Mouse (Mus musculus): Measurements from ENCODE around the gene Pgls. TPM values are rescaled to one million over a fixed set of nuclear protein-coding genes. Genes with fewer than 3 reads are reported as not detected.

Gene Pgls
- polyA plus RNA-seq, 1 experiment from 2014 or later, result 244 TPM

DNA sequence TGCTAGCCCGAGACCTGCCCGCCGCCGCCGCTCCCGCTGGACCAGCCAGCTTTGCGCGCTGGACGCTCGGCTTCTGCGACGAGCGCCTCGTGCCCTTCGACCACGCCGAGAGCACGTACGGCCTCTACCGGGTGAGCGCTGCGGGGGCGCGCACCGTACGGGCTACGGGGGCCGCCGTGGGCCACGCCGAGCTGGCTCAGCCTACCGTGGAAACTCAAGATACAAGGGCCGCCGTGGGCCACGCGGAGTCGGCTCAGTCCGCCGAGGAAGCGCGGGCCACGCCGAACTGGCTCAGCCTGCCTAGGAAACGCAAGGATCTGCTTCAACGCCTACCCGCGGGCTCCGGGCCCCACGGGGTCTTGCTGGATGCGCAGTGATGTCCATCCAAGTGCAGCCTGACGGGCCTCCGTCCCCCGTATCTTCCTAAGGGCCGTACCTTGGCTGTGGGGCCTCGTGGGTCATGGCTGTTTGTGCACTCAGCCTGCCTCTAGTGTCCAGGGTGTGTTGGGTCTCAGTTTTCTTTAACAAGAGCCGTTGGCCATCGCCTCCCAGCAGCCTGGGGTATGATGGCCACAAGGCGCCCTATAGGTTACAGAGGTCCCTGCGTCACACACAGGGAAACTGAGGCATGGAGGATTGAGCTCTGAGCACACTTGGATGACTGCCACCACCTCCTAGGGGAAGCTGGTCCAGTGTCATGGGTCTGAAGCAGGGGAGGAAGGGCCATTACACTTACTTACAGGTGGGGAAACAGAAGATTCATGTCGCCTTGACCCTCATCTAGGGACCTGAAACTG lies 596 bp downstream of the Pgls start:
- WGBS, result 4% methylated on average over 60 of the region's 60 CpGs
- H3K36me3 ChIP-seq, result peaks cover 7% of the 10 kb centered on the region; the same call in 1 of the 2 replicates
- peaks cover 30% of the 10 kb centered on the region for H3K4me1 ChIP-seq
- H3K9ac ChIP-seq, result peak overlapping the region; percentile 96
- H3K4me2 ChIP-seq, result peak overlapping the region; percentile 82
- H3K9me3 ChIP-seq, result no peaks in the 10 kb centered on the region
- H3K27ac ChIP-seq, result peak overlapping the region; percentile 97
- peak overlapping the region; percentile 90 for H3K4me3 ChIP-seq
- ATAC-seq (ENCODE audit: insufficient number of reproducible peaks, insufficient read depth, low FRiP score, low TSS enrichment, low read depth), result peak; percentile 62
- H3K27me3 ChIP-seq, result no peaks in the 10 kb centered on the region

DNA sequence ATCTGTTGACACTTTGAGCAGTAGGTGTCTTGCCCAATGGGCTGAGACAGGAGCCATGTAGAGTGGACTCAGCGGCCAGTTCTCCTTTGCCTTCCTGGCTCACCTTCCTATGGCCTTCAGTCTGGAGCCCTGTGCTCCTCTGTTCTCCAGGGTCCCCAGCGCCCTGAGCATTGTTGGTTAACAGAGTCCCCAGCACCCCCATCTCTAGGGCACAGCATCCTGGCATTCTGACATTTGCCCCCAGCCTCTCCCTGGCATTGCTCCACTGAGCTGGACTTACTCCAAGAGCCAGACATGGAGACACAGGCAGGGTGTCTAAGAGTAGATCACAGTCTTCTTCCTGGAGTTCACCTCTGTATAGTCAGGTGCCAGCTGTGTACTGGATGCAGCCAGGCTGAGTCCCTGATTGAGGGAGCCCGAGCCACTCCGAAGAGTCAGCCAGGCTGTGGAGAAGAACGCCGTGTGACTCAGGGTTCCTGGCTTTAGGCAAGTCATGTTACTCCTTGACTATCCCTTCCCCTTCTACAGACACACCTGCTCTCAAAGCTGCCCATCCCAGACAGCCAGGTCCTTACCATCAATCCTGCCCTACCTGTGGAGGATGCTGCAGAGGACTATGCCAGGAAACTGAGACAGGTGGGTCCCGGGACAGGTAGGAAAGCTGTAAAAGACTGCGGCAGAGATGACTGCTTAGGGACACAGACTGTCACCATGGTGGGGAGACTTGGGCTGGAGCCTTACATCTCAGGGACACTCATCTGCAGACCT lies 1.8 kb downstream of the Pgls start:
- Histone ChIP-seq H3K4me2 (peak overlapping the region; percentile 82; the same call in 1 of the 2 replicates), H3K9ac (0 out of 2 replicates have a peak overlapping the region, but pooled peaks have one; percentile 96), H3K4me1 (peaks cover 30% of the 10 kb centered on the region), H3K36me3 (peaks cover 7% of the 10 kb centered on the region; the same call in 1 of the 2 replicates), H3K27ac (no peak overlapping the region), H3K27me3 (no peaks in the 10 kb centered on the region), H3K4me3 (no peak overlapping the region), H3K9me3 (no peaks in the 10 kb centered on the region)
- no peak for ATAC-seq (ENCODE audit: insufficient number of reproducible peaks, insufficient read depth, low FRiP score, low TSS enrichment, low read depth)
- WGBS, result 93% methylated on average over 8 of the region's 8 CpGs

DNA sequence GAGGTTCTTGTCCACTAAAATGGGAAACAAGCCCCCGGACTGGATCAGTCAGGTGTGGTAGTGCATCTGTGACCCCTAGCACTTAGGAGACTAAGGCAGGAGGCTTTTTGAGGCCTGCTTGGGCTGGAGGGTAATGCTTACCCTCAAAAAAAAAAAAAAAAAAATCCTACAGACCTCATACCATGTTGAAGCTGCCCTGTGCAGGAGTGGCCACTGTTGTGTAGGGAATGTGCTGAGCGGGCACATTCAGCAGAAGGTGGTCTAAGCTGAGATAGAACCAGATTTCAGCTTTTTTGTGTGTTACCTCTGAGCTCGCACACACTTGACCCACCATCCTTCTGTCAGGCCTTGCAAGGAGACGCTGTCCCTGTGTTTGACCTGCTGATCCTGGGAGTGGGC lies 2.3 kb downstream of the Pgls start:
- H3K4me3 ChIP-seq, result no peak overlapping the region
- 90% methylated on average over 4 of the region's 4 CpGs for WGBS
- no peak overlapping the region for H3K27ac ChIP-seq
- H3K36me3 ChIP-seq, result peaks cover 7% of the 10 kb centered on the region; the same call in 1 of the 2 replicates
- H3K27me3 ChIP-seq, result no peaks in the 10 kb centered on the region
- 0 out of 2 replicates have a peak overlapping the region, but pooled peaks have one; percentile 12 for H3K9ac ChIP-seq
- H3K4me2 ChIP-seq, result no peak overlapping the region
- no peaks in the 10 kb centered on the region for H3K9me3 ChIP-seq
- ATAC-seq (ENCODE audit: insufficient number of reproducible peaks, insufficient read depth, low FRiP score, low TSS enrichment, low read depth), result no peak
- H3K4me1 ChIP-seq, result peaks cover 30% of the 10 kb centered on the region

DNA sequence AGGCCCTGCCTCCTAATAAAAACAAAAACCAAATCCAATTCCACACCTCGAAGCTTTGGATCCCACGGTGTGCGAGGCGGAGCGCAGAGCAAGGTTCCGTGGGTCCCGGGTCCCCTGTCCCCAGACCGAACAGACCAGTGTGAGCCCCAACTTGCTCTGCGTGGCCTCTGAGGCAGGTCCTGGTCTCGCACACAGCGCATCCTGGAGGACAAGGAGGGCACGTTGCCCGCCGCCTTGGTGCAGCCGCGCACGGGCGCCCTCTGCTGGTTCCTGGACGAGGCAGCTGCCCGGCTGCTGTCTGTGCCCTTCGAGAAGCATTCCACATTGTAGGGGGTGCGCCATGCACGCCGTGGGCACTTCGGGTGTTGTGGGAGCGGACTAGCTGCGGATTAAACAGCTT lies 3.9 kb downstream of the Pgls start:
- peaks cover 11% of the 10 kb centered on the region for H3K27me3 ChIP-seq
- H3K9ac ChIP-seq, result 0 out of 2 replicates have a peak overlapping the region, but pooled peaks have one; percentile 27
- WGBS, result 9% methylated on average over 27 of the region's 27 CpGs
- H3K27ac ChIP-seq, result no peak overlapping the region
- peaks cover 16% of the 10 kb centered on the region for H3K36me3 ChIP-seq
- peak overlapping the region; percentile 31 for H3K4me2 ChIP-seq
- H3K9me3 ChIP-seq, result no peaks in the 10 kb centered on the region
- no peak overlapping the region for H3K4me3 ChIP-seq
- H3K4me1 ChIP-seq, result peaks cover 29% of the 10 kb centered on the region
- ATAC-seq (ENCODE audit: insufficient number of reproducible peaks, insufficient read depth, low FRiP score, low TSS enrichment, low read depth), result no peak

DNA sequence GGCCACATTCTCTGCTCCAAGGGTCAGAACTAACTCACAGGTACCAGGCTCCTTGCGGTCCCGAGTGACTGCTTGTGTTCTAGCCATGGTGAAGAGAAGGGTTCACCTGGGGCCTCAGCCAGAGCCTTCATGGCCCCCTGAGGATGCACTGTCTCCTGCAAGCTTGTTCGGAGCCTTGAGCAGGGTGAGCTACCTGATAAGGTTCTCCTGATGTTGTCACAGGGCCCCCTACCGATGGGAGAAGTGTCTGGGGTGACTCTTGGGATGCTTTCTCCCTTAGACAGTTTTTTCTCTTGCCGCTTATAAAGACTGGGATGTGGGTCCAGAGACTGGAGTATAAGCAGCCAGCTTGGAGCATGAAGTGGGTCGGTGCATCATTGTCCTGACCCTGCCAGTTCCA lies 4.4 kb downstream of the Pgls start:
- Histone ChIP-seq H3K4me2 (peak overlapping the region; percentile 31), H3K36me3 (peaks cover 16% of the 10 kb centered on the region), H3K9ac (0 out of 2 replicates have a peak overlapping the region, but pooled peaks have one; percentile 27), H3K27me3 (peaks cover 14% of the 10 kb centered on the region), H3K4me1 (peaks cover 23% of the 10 kb centered on the region), H3K9me3 (no peaks in the 10 kb centered on the region), H3K27ac (no peak overlapping the region), H3K4me3 (no peak overlapping the region)
- WGBS, result 53% methylated on average over 6 of the region's 6 CpGs
- ATAC-seq (ENCODE audit: insufficient number of reproducible peaks, insufficient read depth, low FRiP score, low TSS enrichment, low read depth), result no peak

DNA sequence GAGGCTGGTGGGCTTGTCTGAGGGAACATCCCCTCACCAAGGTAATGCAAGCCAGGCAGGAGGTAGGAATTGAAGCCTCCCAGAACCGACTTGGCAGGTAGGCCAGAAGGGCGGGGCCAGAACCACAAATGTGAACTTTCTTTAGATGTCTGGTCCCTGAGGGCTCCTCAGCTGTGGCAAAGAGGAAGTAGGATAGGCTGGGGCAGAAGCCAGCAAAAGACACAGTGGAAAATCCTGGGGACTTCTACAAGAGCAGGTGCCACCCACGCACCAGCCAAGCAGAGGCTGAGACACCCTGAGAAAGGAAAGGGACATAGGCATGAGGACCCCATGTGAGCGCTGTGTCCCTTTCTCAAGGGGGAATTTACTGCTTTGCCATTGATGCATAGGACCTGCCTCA lies 4.8 kb downstream of the Pgls start:
- peaks cover 18% of the 10 kb centered on the region for H3K27me3 ChIP-seq
- no peaks in the 10 kb centered on the region for H3K9me3 ChIP-seq
- peaks cover 25% of the 10 kb centered on the region for H3K4me1 ChIP-seq
- no peak for ATAC-seq (ENCODE audit: insufficient number of reproducible peaks, insufficient read depth, low FRiP score, low TSS enrichment, low read depth)
- no peak overlapping the region for H3K27ac ChIP-seq
- no peak overlapping the region for H3K4me2 ChIP-seq
- H3K9ac ChIP-seq, result no peak overlapping the region
- no peak overlapping the region for H3K4me3 ChIP-seq
- peaks cover 16% of the 10 kb centered on the region for H3K36me3 ChIP-seq
- WGBS, result 75% methylated on average over 4 of the region's 4 CpGs

DNA sequence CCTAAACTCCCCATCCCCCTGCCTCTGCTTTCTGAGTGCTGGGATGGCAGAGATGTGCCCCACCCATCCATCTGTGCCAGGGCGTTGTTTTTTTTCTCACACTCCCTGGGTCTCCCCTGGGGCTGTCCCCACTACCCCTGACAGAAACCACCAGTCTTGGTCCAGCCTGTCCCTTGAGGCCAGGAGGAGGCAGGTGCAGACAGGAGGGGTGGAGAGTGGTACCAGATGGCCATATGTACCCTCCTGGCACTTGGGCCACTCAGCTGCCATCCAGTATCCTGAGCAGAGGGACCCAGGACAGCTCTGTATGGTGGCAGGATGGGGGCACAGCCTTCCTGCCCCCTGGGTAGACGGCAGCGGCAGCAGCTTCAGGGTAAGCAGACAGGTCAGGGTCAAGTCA lies 5.5 kb downstream of the Pgls start, which contains the start of gene Fam129c:
TSS of gene Fam129c (plus strand) at position 198 of the 400 bp plus-strand sequence.
- Histone ChIP-seq H3K4me3 (no peak within 1 kb of the TSS), H3K9me3 (no peaks in the 10 kb centered on the region), H3K27me3 (peaks cover 25% of the 10 kb centered on the region), H3K36me3 (peaks cover 16% of the 10 kb centered on the region), H3K4me2 (no peak within 1 kb of the TSS), H3K27ac (no peak within 1 kb of the TSS), H3K4me1 (peaks cover 32% of the 10 kb centered on the region), H3K9ac (no peak within 1 kb of the TSS)
- 86% methylated on average over 3 of the region's 3 CpGs for WGBS
- ATAC-seq (ENCODE audit: insufficient number of reproducible peaks, insufficient read depth, low FRiP score, low TSS enrichment, low read depth), result no peak

DNA sequence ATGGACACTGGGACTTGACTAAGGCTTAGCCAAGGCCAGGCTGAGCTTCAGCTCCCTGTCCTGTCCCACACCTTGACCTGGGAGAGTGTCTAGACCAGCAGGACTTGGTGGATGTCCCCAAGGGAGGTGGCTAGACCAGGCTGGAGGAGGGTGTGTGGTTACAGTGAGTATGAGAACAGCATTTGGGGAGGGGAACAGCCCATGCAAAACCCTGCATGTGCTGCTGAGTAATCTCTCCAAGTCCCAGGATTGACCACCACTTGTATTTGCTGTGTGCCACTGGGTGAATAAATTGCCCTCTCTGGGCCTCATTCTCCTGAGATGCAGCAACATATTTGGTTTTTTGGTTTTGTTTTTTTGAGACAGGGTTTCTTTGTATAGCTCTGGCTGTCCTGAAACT lies 6.4 kb downstream of the Pgls start:
- Histone ChIP-seq H3K27ac (no peak overlapping the region), H3K4me3 (no peak overlapping the region), H3K9me3 (no peaks in the 10 kb centered on the region), H3K4me2 (no peak overlapping the region), H3K36me3 (peaks cover 16% of the 10 kb centered on the region), H3K9ac (no peak overlapping the region), H3K27me3 (peaks cover 34% of the 10 kb centered on the region), H3K4me1 (peaks cover 32% of the 10 kb centered on the region)
- no peak for ATAC-seq (ENCODE audit: insufficient number of reproducible peaks, insufficient read depth, low FRiP score, low TSS enrichment, low read depth)

DNA sequence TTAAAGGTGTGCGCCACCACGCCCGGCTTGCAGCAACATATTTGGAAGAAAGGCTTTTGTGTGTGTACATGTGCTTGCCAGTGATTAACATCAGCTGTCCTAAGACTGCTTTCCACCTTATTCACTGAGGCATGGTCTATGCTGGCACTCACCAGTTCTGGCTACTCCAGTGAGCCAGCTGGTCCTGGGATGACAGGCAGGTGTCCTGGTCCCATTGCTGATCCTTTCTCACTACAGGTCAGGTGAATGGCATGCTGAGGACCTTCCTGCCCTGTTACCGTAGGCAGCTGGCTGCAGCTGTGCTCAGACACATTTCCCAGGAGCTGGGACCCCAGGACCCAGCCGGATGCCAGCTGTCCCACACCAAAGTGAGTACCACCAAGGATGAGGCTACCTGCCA lies 6.9 kb downstream of the Pgls start:
- peaks cover 39% of the 10 kb centered on the region for H3K27me3 ChIP-seq
- peaks cover 33% of the 10 kb centered on the region for H3K4me1 ChIP-seq
- H3K4me2 ChIP-seq, result no peak overlapping the region
- no peak for ATAC-seq (ENCODE audit: insufficient number of reproducible peaks, insufficient read depth, low FRiP score, low TSS enrichment, low read depth)
- peaks cover 16% of the 10 kb centered on the region for H3K36me3 ChIP-seq
- H3K9ac ChIP-seq, result no peak overlapping the region
- H3K27ac ChIP-seq, result no peak overlapping the region
- WGBS, result 93% methylated on average over 5 of the region's 5 CpGs
- no peaks in the 10 kb centered on the region for H3K9me3 ChIP-seq
- H3K4me3 ChIP-seq, result no peak overlapping the region

DNA sequence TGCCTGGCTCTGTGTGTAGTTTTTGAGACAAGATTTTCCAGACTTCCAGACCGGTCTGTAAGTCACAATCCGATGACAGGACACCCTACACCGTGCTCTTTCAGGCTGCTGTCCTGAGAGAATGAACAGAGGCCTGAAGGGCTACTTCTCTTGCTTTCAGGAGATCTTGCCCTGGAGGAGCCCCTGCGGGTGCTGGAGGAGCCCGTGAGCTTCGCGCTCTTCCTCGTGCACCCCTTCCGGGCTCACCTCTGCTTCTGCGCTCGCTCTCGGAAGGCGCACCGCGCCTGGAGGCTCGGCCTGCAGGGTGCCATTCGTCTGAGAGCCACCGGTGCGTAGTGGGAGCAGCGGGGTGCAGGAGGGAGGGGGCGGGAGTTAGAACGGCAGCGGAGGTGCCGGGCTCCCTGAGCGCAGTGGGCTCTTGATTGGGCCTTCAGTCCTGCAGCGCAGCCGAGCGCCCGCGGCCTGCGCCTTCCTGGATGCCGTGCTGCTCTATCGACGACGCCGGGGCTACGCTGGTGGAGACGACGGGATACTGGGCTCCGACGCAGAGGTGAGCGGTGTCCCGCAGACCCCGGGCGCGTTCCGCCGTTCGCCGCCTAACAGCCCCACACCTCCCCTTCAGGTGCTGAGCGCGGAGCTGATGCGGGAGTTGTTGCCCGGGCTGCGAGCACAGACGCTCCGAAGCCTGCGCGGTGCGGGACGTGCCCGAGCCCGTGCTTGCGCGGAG lies 10.1 kb downstream of the Pgls start:
- Histone ChIP-seq H3K4me2 (peak overlapping the region; percentile 83), H3K4me3 (peak overlapping the region; percentile 46), H3K27me3 (peaks cover 44% of the 10 kb centered on the region), H3K9me3 (no peaks in the 10 kb centered on the region), H3K4me1 (peaks cover 21% of the 10 kb centered on the region), H3K9ac (peak overlapping the region; percentile 66), H3K36me3 (peaks cover 9% of the 10 kb centered on the region; the same call in 1 of the 2 replicates), H3K27ac (no peak overlapping the region)
- 2% methylated on average over 65 of the region's 65 CpGs for WGBS
- ATAC-seq (ENCODE audit: insufficient number of reproducible peaks, insufficient read depth, low FRiP score, low TSS enrichment, low read depth), result peak; percentile 27

DNA sequence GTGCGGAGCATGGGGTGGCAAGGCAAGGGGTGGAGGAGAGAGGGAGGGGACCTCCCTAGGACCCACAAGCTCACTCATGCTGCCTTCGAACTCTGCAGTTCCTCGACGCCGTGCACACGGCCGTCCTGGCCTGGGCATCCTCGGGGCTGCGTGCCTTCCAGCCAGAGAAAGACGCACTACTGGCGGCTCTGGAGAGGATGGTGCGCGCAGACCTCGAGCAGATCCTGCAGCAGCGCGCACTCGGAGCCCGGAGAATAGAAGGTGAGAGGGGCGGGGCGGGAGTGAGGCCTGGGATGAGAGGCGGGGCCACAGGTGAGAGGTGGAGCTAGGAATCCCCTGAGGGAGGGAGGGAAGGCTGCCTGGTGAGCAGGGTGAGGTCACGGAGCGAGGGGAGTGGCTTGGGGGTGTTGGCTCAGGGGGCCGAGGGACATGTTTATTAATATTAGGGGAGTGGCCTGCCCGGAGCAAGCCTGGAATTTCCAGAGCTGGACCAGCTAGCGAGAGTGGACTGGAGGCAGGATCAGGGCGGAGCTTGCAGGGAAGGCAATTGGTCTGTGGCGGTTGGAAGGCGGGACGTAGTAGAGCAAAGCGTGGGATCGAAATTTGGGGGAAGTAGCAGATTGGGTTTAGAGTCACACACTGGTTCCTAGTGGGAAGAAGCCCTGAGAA lies 10.8 kb downstream of the Pgls start:
- Histone ChIP-seq H3K4me3 (peak overlapping the region; percentile 46), H3K4me1 (peaks cover 21% of the 10 kb centered on the region), H3K27me3 (peaks cover 44% of the 10 kb centered on the region), H3K9ac (peak overlapping the region; percentile 66), H3K27ac (no peak overlapping the region), H3K4me2 (peak overlapping the region; percentile 83), H3K36me3 (peaks cover 9% of the 10 kb centered on the region; the same call in 1 of the 2 replicates), H3K9me3 (no peaks in the 10 kb centered on the region)
- WGBS, result 2% methylated on average over 32 of the region's 32 CpGs
- peak; percentile 72 for ATAC-seq (ENCODE audit: insufficient number of reproducible peaks, insufficient read depth, low FRiP score, low TSS enrichment, low read depth)
